Comparison of ENCODE assay signal across 28 mouse cellular contexts in the genomic region with DNA sequence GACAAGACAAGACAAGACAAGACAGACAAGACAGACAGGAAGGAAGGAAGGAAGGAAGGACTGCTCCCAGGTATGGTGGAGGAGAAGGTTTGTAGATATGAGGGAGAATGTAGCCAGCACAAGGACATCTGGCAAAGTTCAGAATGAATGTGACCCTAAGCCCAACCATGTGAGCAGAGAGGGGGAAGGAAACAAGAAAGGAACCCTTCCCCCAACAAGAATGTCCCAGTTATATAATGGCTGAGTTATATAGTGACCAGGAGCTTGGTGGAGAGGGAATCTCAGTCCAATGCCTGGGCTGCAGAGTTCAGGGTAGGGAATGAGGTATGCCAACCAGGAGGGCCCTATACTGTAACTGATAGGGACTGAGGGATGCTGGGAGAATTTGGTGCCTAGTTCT. TPM values are rescaled to one million over a fixed set of nuclear protein-coding genes. Genes with fewer than 3 reads are reported as not detected.
DNase-seq lines count a peak whose midpoint lies in the region; ATAC-seq and TF ChIP-seq lines count a peak whose summit lies in the region.
"Had no signal": no experiment of that assay in that cellular context is flagged by ENCODE, and none has a peak within 500 bp of the region (broad histone marks: within the 10 kb centered on the region; RNA-seq: fewer than 3 reads in every experiment).

No protein-coding gene starts in this region.

- no peak for ATAC-seq in kidney, embryonic 15.5 days (replicated peaks; ENCODE audit: low FRiP score)
- no peak for ATAC-seq in liver, postnatal 0 days
- ATAC-seq in erythroblast, adult 5-6 weeks (replicated peaks; ENCODE audit: low FRiP score, poor library complexity, severe bottlenecking) = no peak
- ATAC-seq: activated CD4-positive, CD25-positive, alpha-beta regulatory T cell, adult 4 months; forebrain, embryonic 14.5 days; hindbrain, embryonic 16.5 days; intestine, embryonic 15.5 days; liver, embryonic 12.5 days had no signal

- no peak for TF ChIP-seq CTCF in liver, postnatal 0 days (IDR thresholded peaks at IDR 0.05; ENCODE audit: low read depth)

- H3K36me3 ChIP-seq in kidney, embryonic 15.5 days = peaks cover 7% of the 10 kb centered on the region
- H3K36me3 ChIP-seq in liver, postnatal 0 days (replicated peaks; ENCODE audit: insufficient read depth, low read length) = no peaks in the 10 kb centered on the region

- no peaks in the 10 kb centered on the region for H3K27me3 ChIP-seq in kidney, embryonic 15.5 days
- H3K27me3 ChIP-seq in liver, postnatal 0 days (ENCODE audit: insufficient read depth, low read length) = no peaks in the 10 kb centered on the region
- H3K27me3 ChIP-seq: embryonic facial prominence, embryonic 15.5 days; heart, embryonic 12.5 days; intestine, embryonic 15.5 days; liver, embryonic 12.5 days had no signal

- H3K9me3 ChIP-seq in kidney, embryonic 15.5 days (replicated peaks) = no peaks in the 10 kb centered on the region
- H3K9me3 ChIP-seq in liver, postnatal 0 days (ENCODE audit: low read length) = no peaks in the 10 kb centered on the region
- H3K9me3 ChIP-seq: embryonic facial prominence, embryonic 10.5 days; embryonic facial prominence, embryonic 15.5 days; heart, embryonic 12.5 days; hindbrain, embryonic 10.5 days; intestine, embryonic 15.5 days; liver, embryonic 12.5 days had no signal

- no peak overlapping the region for H3K9ac ChIP-seq in kidney, embryonic 15.5 days
- H3K9ac ChIP-seq in liver, postnatal 0 days (replicated peaks) = no peak overlapping the region
- H3K9ac ChIP-seq: embryonic facial prominence, embryonic 15.5 days; heart, embryonic 12.5 days; intestine, embryonic 15.5 days; liver, embryonic 12.5 days had no signal

- H3K4me1 ChIP-seq in kidney, embryonic 15.5 days = peaks cover 4% of the 10 kb centered on the region; the same call in 1 of the 2 replicates
- H3K4me1 ChIP-seq in liver, postnatal 0 days (ENCODE audit: insufficient read depth) = peaks cover 21% of the 10 kb centered on the region
- H3K4me1 ChIP-seq: intestine, embryonic 15.5 days had no signal

- no peak overlapping the region for H3K4me3 ChIP-seq in kidney, embryonic 15.5 days (replicated peaks)
- H3K4me3 ChIP-seq in liver, postnatal 0 days (ENCODE audit: low read depth, low read length) = no peak overlapping the region
- H3K4me3 ChIP-seq: embryonic facial prominence, embryonic 10.5 days; embryonic facial prominence, embryonic 15.5 days; heart, embryonic 12.5 days; hindbrain, embryonic 10.5 days; intestine, embryonic 15.5 days; liver, embryonic 12.5 days had no signal

- peak; percentile 54 for DNase-seq in kidney, adult 18-20 months
- no peak for DNase-seq in liver, postnatal 0 days
- no peak for DNase-seq in liver
- DNase-seq in kidney, postnatal 14 days = peak; percentile 73
- DNase-seq: adrenal gland, adult 8-10 months; B cell, adult 2 months; cerebellum, postnatal 25 days; gastrocnemius, postnatal 25 days; heart, adult 18-20 months; heart, postnatal 10 days; layer of hippocampus, adult 9-11 months; lung, adult 18-20 months; lung, postnatal 10 days; midbrain, embryonic 14.5 days; thymus, adult 2 months; thymus, postnatal 36 days had no signal

- TF ChIP-seq EP300 in liver, postnatal 0 days (IDR thresholded peaks at IDR 0.05; ENCODE audit: low read depth) = no peak

- no peak overlapping the region for H3K4me2 ChIP-seq in kidney, embryonic 15.5 days
- H3K4me2 ChIP-seq in liver, postnatal 0 days (ENCODE audit: low read depth, low read length) = no peak overlapping the region
- H3K4me2 ChIP-seq: embryonic facial prominence, embryonic 15.5 days; heart, embryonic 12.5 days; intestine, embryonic 15.5 days; liver, embryonic 12.5 days had no signal

- no peak overlapping the region for H3K27ac ChIP-seq in kidney, embryonic 15.5 days
- H3K27ac ChIP-seq in liver, postnatal 0 days (ENCODE audit: low read depth) = 0 out of 2 replicates have a peak overlapping the region, but pooled peaks have one; percentile 22
- H3K27ac ChIP-seq: embryonic facial prominence, embryonic 10.5 days; embryonic facial prominence, embryonic 15.5 days; hindbrain, embryonic 10.5 days; intestine, embryonic 15.5 days; liver, embryonic 12.5 days had no signal

RNA-seq across cellular contexts. Expression of a gene that starts 5.3 kb away (rescaled TPM):
- 4.8 and 5.1 TPM in 2 replicates for polyA plus RNA-seq in kidney, embryonic 15.5 days (2015; fragmentation: Nextera tagmentation; extraction: Ambion mirVana)
- 18.5 and 19.2 TPM in 2 replicates for polyA plus RNA-seq in liver, postnatal 0 days (2015; fragmentation: Nextera tagmentation; extraction: Ambion mirVana)
- 13.8 and 20.6 TPM in 2 replicates for total RNA-seq in erythroblast, adult 5-6 weeks (2015; ENCODE audit: low replicate concordance)
- 16.2 and 23.8 TPM in 2 replicates for total RNA-seq in erythroblast, adult 5-6 weeks (2017; ENCODE audit: low replicate concordance)
- total RNA-seq: monocyte, adult 5-6 weeks had no signal

RNA-seq across cellular contexts. Expression of a gene that starts 16.6 kb away (rescaled TPM):
- 29.6 and 31.6 TPM in 2 replicates for polyA plus RNA-seq in kidney, embryonic 15.5 days (2015; fragmentation: Nextera tagmentation; extraction: Ambion mirVana)
- polyA plus RNA-seq in liver, postnatal 0 days (2015; fragmentation: Nextera tagmentation; extraction: Ambion mirVana) = 7.3 and 8.3 TPM in 2 replicates
- total RNA-seq in erythroblast, adult 5-6 weeks (2015; ENCODE audit: low replicate concordance) = 24.4 and 33.9 TPM in 2 replicates
- 22.7 and 28.9 TPM in 2 replicates for total RNA-seq in erythroblast, adult 5-6 weeks (2017; ENCODE audit: low replicate concordance)

RNA-seq across cellular contexts. Expression of a gene that starts 16.8 kb away (rescaled TPM):
- 28.8 and 31.0 TPM in 2 replicates for polyA plus RNA-seq in kidney, embryonic 15.5 days (2015; fragmentation: Nextera tagmentation; extraction: Ambion mirVana)
- 5.3 and 6.3 TPM in 2 replicates for polyA plus RNA-seq in liver, postnatal 0 days (2015; fragmentation: Nextera tagmentation; extraction: Ambion mirVana)
- total RNA-seq in erythroblast, adult 5-6 weeks (2015; ENCODE audit: low replicate concordance) = 4.6 TPM in 1 of 2 replicates, not detected in the other
- total RNA-seq in erythroblast, adult 5-6 weeks (2017; ENCODE audit: low replicate concordance) = 4.0 and 6.1 TPM in 2 replicates

RNA-seq across cellular contexts. Expression of a gene that starts 45.3 kb away (rescaled TPM):
- 71.8 and 76.3 TPM in 2 replicates for polyA plus RNA-seq in kidney, embryonic 15.5 days (2015; fragmentation: Nextera tagmentation; extraction: Ambion mirVana)
- polyA plus RNA-seq in liver, postnatal 0 days (2015; fragmentation: Nextera tagmentation; extraction: Ambion mirVana) = 17.3 and 20.2 TPM in 2 replicates
- 4.0 and 8.1 TPM in 2 replicates for total RNA-seq in erythroblast, adult 5-6 weeks (2015; ENCODE audit: low replicate concordance)
- 4.5 and 4.9 TPM in 2 replicates for total RNA-seq in erythroblast, adult 5-6 weeks (2017; ENCODE audit: low replicate concordance)

Comparison
In these comparisons a context has a peak if more than half of its experiments do, and no peak if none do; other contexts are left out.
1. DNase-seq: peak in kidney, adult 18-20 months (single experiment) and kidney, postnatal 14 days (single experiment); none in liver, postnatal 0 days (single experiment) and liver (single experiment).